Mouse (Mus musculus) embryonic facial prominence, embryonic 13.5 days (tissue): Measurements from ENCODE around the gene Rasgrf1. TPM values are rescaled to one million over a fixed set of nuclear protein-coding genes. Genes with fewer than 3 reads are reported as not detected.
A peak's percentile ranks its signal among the peaks of the same experiment; 100 is the strongest.
"Not testable (repeated sequence)": the region's sequence is repeated elsewhere in the genome, so short reads cannot be mapped to it uniquely, and the experiment has no call there.

ENCODE experiments used
- ATAC-seq: fragments of 200-750 bp; cut with Nextera tagmentation; 2 replicates; pipeline ENCODE4 v1.8.0; 2017; ENCODE audit warnings: low read depth; ENCODE audit not compliant: insufficient number of reproducible peaks, insufficient read depth, low FRiP score, low TSS enrichment
- H3K27ac ChIP-seq: fragments of 300-500 bp; sonication (generic); 2 replicates; pipeline ENCODE4 v1.5.1; 2015; ENCODE audit warnings: moderate library complexity, mild to moderate bottlenecking, inconsistent platforms
- H3K27me3 ChIP-seq: fragments of 300-500 bp; sonication (generic); 2 replicates; pipeline ENCODE4 v1.6.1; 2015; ENCODE audit warnings: mild to moderate bottlenecking, inconsistent platforms
- H3K36me3 ChIP-seq: fragments of 300-500 bp; sonication (generic); 2 replicates; pipeline ENCODE4 v1.6.1; 2015; ENCODE audit warnings: mild to moderate bottlenecking, inconsistent platforms
- H3K4me1 ChIP-seq: fragments of 300-500 bp; sonication (generic); 2 replicates; pipeline ENCODE4 v1.6.1; 2015; ENCODE audit warnings: inconsistent platforms
- H3K4me2 ChIP-seq: fragments of 300-500 bp; sonication (generic); 2 replicates; pipeline ENCODE4 v1.6.1; 2015; ENCODE audit warnings: moderate library complexity, mild to moderate bottlenecking, inconsistent platforms
- H3K4me3 ChIP-seq: fragments of 300-500 bp; sonication (generic); 2 replicates; pipeline ENCODE4 v1.5.1; 2015; ENCODE audit warnings: mild to moderate bottlenecking, inconsistent platforms
- H3K9ac ChIP-seq: fragments of 300-500 bp; sonication (generic); 2 replicates; pipeline ENCODE4 v1.6.1; 2015; ENCODE audit warnings: mild to moderate bottlenecking, inconsistent platforms
- H3K9me3 ChIP-seq: fragments of 300-500 bp; sonication (generic); 2 replicates; pipeline ENCODE4 v1.6.1; 2016; ENCODE audit warnings: inconsistent platforms
- WGBS: fragments of 180-500 bp; shearing (Covaris S2); methylation state at CpG from one replicate; pipeline ENCODE4 v1.1.7; 2015; ENCODE audit warnings: mixed read lengths; 5-methylcytosine and 5-hydroxymethylcytosine counted together
- polyA plus RNA-seq: library from polyadenylated mRNA; unstranded; fragments of >200 nt; fragmentation: Nextera tagmentation; extraction: Ambion mirVana; gene quantifications from 2 replicates; pipeline ENCODE4 v1.2.1, GENCODE M21; 2015

Rasgrf1 gene
- polyA plus RNA-seq, 1 experiment from 2014 or later, result 0.80 TPM

GRCm38 (mm10) chr9:90047937-90048627, 138.4 kb downstream of the Rasgrf1 start:
- Histone ChIP-seq H3K9me3 (0 out of 2 replicates have a peak, but pooled peaks cover 2% of the 10 kb centered on the region), H3K27me3 (no peaks in the 10 kb centered on the region), H3K4me3 (no peak overlapping the region), H3K36me3 (no peaks in the 10 kb centered on the region), H3K9ac (no peak overlapping the region), H3K27ac (no peak overlapping the region), H3K4me2 (no peak overlapping the region), H3K4me1 (no peaks in the 10 kb centered on the region)
- no peak for ATAC-seq
- 67% methylated on average over 5 of the region's 5 CpGs for WGBS

GRCm38 (mm10) chr9:90053852-90054251, 144.1 kb downstream of the Rasgrf1 start, which contains the start of gene Ctsh:
TSS of gene Ctsh (plus strand) at chr9:90054152.
- peak within 1 kb of the TSS; percentile 89 for H3K4me2 ChIP-seq
- no peak for ATAC-seq
- peak within 1 kb of the TSS; percentile 49 for H3K4me3 ChIP-seq
- no peak within 1 kb of the TSS for H3K27ac ChIP-seq
- 72% methylated on average over 2 of the region's 2 CpGs for WGBS
- no peaks in the 10 kb centered on the region for H3K36me3 ChIP-seq
- 0 out of 2 replicates have a peak, but pooled peaks cover 6% of the 10 kb centered on the region for H3K27me3 ChIP-seq
- H3K9me3 ChIP-seq, result no peaks in the 10 kb centered on the region
- H3K9ac ChIP-seq, result peak within 1 kb of the TSS; percentile 71
- peaks cover 7% of the 10 kb centered on the region for H3K4me1 ChIP-seq

GRCm38 (mm10) chr9:90054371-90055145, 144.8 kb downstream of the Rasgrf1 start:
- peak; percentile 57; the same call in 1 of the 2 replicates for ATAC-seq
- H3K27ac ChIP-seq, result no peak overlapping the region
- peaks cover 7% of the 10 kb centered on the region for H3K4me1 ChIP-seq
- H3K4me3 ChIP-seq, result peak overlapping the region; percentile 49
- H3K9ac ChIP-seq, result peak overlapping the region; percentile 71
- H3K27me3 ChIP-seq, result 0 out of 2 replicates have a peak, but pooled peaks cover 6% of the 10 kb centered on the region
- no peaks in the 10 kb centered on the region for H3K9me3 ChIP-seq
- WGBS, result under 1% methylated on average over 37 of the region's 37 CpGs
- no peaks in the 10 kb centered on the region for H3K36me3 ChIP-seq
- peak overlapping the region; percentile 89 for H3K4me2 ChIP-seq

- H3K27me3 ChIP-seq, result 0 out of 2 replicates have a peak, but pooled peaks cover 6% of the 10 kb centered on the region
- ATAC-seq, result no peak
- peaks cover 7% of the 10 kb centered on the region for H3K4me1 ChIP-seq
- no peak overlapping the region for H3K9ac ChIP-seq
- H3K9me3 ChIP-seq, result no peaks in the 10 kb centered on the region
- H3K4me2 ChIP-seq, result peak overlapping the region; percentile 89
- no peak overlapping the region for H3K27ac ChIP-seq
- 50% methylated on average over 5 of the region's 5 CpGs for WGBS
- no peaks in the 10 kb centered on the region for H3K36me3 ChIP-seq
- H3K4me3 ChIP-seq, result no peak overlapping the region
Measured at GRCm38 (mm10) chr9:90055409-90055808, 145.7 kb downstream of the Rasgrf1 start.

GRCm38 (mm10) chr9:90055911-90056310, 146.2 kb downstream of the Rasgrf1 start:
- Histone ChIP-seq H3K4me3 (no peak overlapping the region), H3K9me3 (no peaks in the 10 kb centered on the region), H3K27ac (no peak overlapping the region), H3K9ac (no peak overlapping the region), H3K27me3 (0 out of 2 replicates have a peak, but pooled peaks cover 6% of the 10 kb centered on the region), H3K4me1 (peaks cover 7% of the 10 kb centered on the region), H3K4me2 (no peak overlapping the region), H3K36me3 (no peaks in the 10 kb centered on the region)
- no peak for ATAC-seq
- WGBS, result 68% methylated on average over 3 of the region's 3 CpGs

- no peak overlapping the region for H3K27ac ChIP-seq
- 0 out of 2 replicates have a peak, but pooled peaks cover 6% of the 10 kb centered on the region for H3K27me3 ChIP-seq
- H3K36me3 ChIP-seq, result no peaks in the 10 kb centered on the region
- ATAC-seq, result no peak
- H3K4me1 ChIP-seq, result peaks cover 7% of the 10 kb centered on the region
- H3K9me3 ChIP-seq, result no peaks in the 10 kb centered on the region
- H3K9ac ChIP-seq, result no peak overlapping the region
- H3K4me3 ChIP-seq, result no peak overlapping the region
- 89% methylated on average over 2 of the region's 2 CpGs for WGBS
- no peak overlapping the region for H3K4me2 ChIP-seq
Measured at GRCm38 (mm10) chr9:90056716-90057115, 147.0 kb downstream of the Rasgrf1 start.

- 0 out of 2 replicates have a peak, but pooled peaks cover 2% of the 10 kb centered on the region for H3K27me3 ChIP-seq
- H3K27ac ChIP-seq, result no peak overlapping the region
- WGBS, result 83% methylated on average over 9 of the region's 9 CpGs
- no peak for ATAC-seq
- H3K4me3 ChIP-seq, result no peak overlapping the region
- H3K36me3 ChIP-seq, result no peaks in the 10 kb centered on the region
- no peak overlapping the region for H3K9ac ChIP-seq
- H3K9me3 ChIP-seq, result no peaks in the 10 kb centered on the region
- no peak overlapping the region for H3K4me2 ChIP-seq
- peaks cover under 1% of the 10 kb centered on the region; the same call in 1 of the 2 replicates for H3K4me1 ChIP-seq
Measured at GRCm38 (mm10) chr9:90059828-90060573, 150.3 kb downstream of the Rasgrf1 start.

- no peak for ATAC-seq
- no peak overlapping the region for H3K4me3 ChIP-seq
- H3K9ac ChIP-seq, result no peak overlapping the region
- 80% methylated on average over 2 of the region's 2 CpGs for WGBS
- H3K4me2 ChIP-seq, result no peak overlapping the region
- 0 out of 2 replicates have a peak, but pooled peaks cover under 1% of the 10 kb centered on the region for H3K27me3 ChIP-seq
- H3K9me3 ChIP-seq, result no peaks in the 10 kb centered on the region
- no peaks in the 10 kb centered on the region for H3K36me3 ChIP-seq
- no peaks in the 10 kb centered on the region for H3K4me1 ChIP-seq
- no peak overlapping the region for H3K27ac ChIP-seq
Measured at GRCm38 (mm10) chr9:90060574-90060875, 150.8 kb downstream of the Rasgrf1 start.

GRCm38 (mm10) chr9:90060932-90061331, 151.2 kb downstream of the Rasgrf1 start:
- ATAC-seq, H3K4me1 ChIP-seq, H3K4me2 ChIP-seq, H3K36me3 ChIP-seq, H3K27ac ChIP-seq, H3K4me3 ChIP-seq, H3K9ac ChIP-seq, H3K9me3 ChIP-seq, H3K27me3 ChIP-seq: not testable (repeated sequence)
- WGBS, result 84% methylated on average over 5 of the region's 5 CpGs

- Histone ChIP-seq H3K4me2 (no peak overlapping the region), H3K27ac (no peak overlapping the region)
- 75% methylated on average over 2 of the region's 2 CpGs for WGBS
Measured at GRCm38 (mm10) chr9:90067341-90067740, 157.6 kb downstream of the Rasgrf1 start.

GRCm38 (mm10) chr9:90068786-90069185, 159.1 kb downstream of the Rasgrf1 start:
- Histone ChIP-seq H3K27me3 (no peaks in the 10 kb centered on the region), H3K9ac (no peak overlapping the region), H3K27ac (peak overlapping the region; percentile 55; the same call in 1 of the 2 replicates), H3K4me3 (no peak overlapping the region), H3K36me3 (no peaks in the 10 kb centered on the region), H3K4me2 (no peak overlapping the region), H3K9me3 (no peaks in the 10 kb centered on the region), H3K4me1 (no peaks in the 10 kb centered on the region; the same call in 1 of the 2 replicates)
- 75% methylated on average over 6 of the region's 6 CpGs for WGBS
- 0 out of 2 replicates have a peak, but pooled peaks have one; percentile 20 for ATAC-seq

More at GRCm38 (mm10) chr9:90067341-90067740, 157.6 kb downstream of the Rasgrf1 start:
- no peaks in the 10 kb centered on the region for H3K9me3 ChIP-seq
- no peak for ATAC-seq
- no peaks in the 10 kb centered on the region for H3K27me3 ChIP-seq
- H3K9ac ChIP-seq, result no peak overlapping the region
- H3K4me1 ChIP-seq, result no peaks in the 10 kb centered on the region; the same call in 1 of the 2 replicates
- no peak overlapping the region for H3K4me3 ChIP-seq
- no peaks in the 10 kb centered on the region for H3K36me3 ChIP-seq
